Mouse (Mus musculus) cortical plate, adult 2 months (tissue): ENCODE results near the gene Cables2. TPM values are rescaled to one million over a fixed set of nuclear protein-coding genes. Genes with fewer than 3 reads are reported as not detected.

Experiments
- H3K27ac ChIP-seq: fragments of 200-500 bp; 2 replicates; pipeline ENCODE4 v1.5.1; 2012; ENCODE audit warnings: low read length, control low read depth, inconsistent platforms; ENCODE audit not compliant: insufficient read depth
- H3K4me1 ChIP-seq: fragments of 200-500 bp; 2 replicates; pipeline ENCODE4 v1.6.1; 2011; ENCODE audit warnings: low read length; ENCODE audit not compliant: control insufficient read depth, insufficient read depth
- H3K4me3 ChIP-seq: fragments of 200-500 bp; 2 replicates; pipeline ENCODE4 v1.5.1; 2011; ENCODE audit warnings: mild to moderate bottlenecking, low read length, control low read depth; ENCODE audit not compliant: insufficient read depth
- CTCF ChIP-seq: fragments of 200-500 bp; IDR thresholded peaks from 2 replicates; pipeline ENCODE4 v1.5.1; 2011; ENCODE audit warnings: mild to moderate bottlenecking, control low read depth, low read length; ENCODE audit not compliant: insufficient read depth; ENCODE audit errors: extremely low read depth
- POLR2A ChIP-seq: fragments of 200-500 bp; IDR thresholded peaks from 2 replicates; pipeline ENCODE4 v1.6.1; 2011; ENCODE audit warnings: mild to moderate bottlenecking, low read length, control low read depth; ENCODE audit not compliant: insufficient read depth; ENCODE audit errors: extremely low read depth
- polyA plus RNA-seq: library from polyadenylated mRNA; depleted of rRNA; stranded (reverse); fragments of >200 nt; gene quantifications from 2 replicates; pipeline ENCODE4 v1.2.3, GENCODE M21; 2012

The Cables2 gene
- polyA plus RNA-seq, 1 experiment, result 35.7 TPM

GRCm38 (mm10) chr2:180219145-180219943 is 54.0 kb downstream of the Cables2 start:
- Histone ChIP-seq H3K27ac (peak overlapping the region; percentile 63), H3K4me1 (peaks cover 7% of the 10 kb centered on the region; the same call in 1 of the 2 replicates), H3K4me3 (no peak overlapping the region)
- TF ChIP-seq POLR2A (no peak), CTCF (no peak)

GRCm38 (mm10) chr2:180218677-180219076 is 54.6 kb downstream of the Cables2 start:
- H3K27ac ChIP-seq, result peak overlapping the region; percentile 63
- no peak overlapping the region for H3K4me3 ChIP-seq
- peaks cover 7% of the 10 kb centered on the region; the same call in 1 of the 2 replicates for H3K4me1 ChIP-seq
- no peak for TF ChIP-seq POLR2A

GRCm38 (mm10) chr2:180218241-180218640 is 55.1 kb downstream of the Cables2 start:
- peaks cover 7% of the 10 kb centered on the region; the same call in 1 of the 2 replicates for H3K4me1 ChIP-seq
- H3K27ac ChIP-seq, result 0 out of 2 replicates have a peak overlapping the region, but pooled peaks have one; percentile 7
- TF ChIP-seq CTCF, result no peak
- no peak for TF ChIP-seq POLR2A
- H3K4me3 ChIP-seq, result no peak overlapping the region

- Histone ChIP-seq H3K4me3 (no peak overlapping the region), H3K27ac (0 out of 2 replicates have a peak overlapping the region, but pooled peaks have one; percentile 7), H3K4me1 (peaks cover 7% of the 10 kb centered on the region; the same call in 1 of the 2 replicates)
- TF ChIP-seq POLR2A (no peak), CTCF (no peak)
These were observed 55.7 kb downstream of the Cables2 start for GRCm38 (mm10) chr2:180217587-180217986.

GRCm38 (mm10) chr2:180216921-180217320 is 56.4 kb downstream of the Cables2 start:
- Histone ChIP-seq H3K27ac (no peak overlapping the region), H3K4me1 (peaks cover 7% of the 10 kb centered on the region; the same call in 1 of the 2 replicates), H3K4me3 (no peak overlapping the region)
- TF ChIP-seq CTCF (no peak), POLR2A (no peak)

GRCm38 (mm10) chr2:180215951-180216350 is 57.3 kb downstream of the Cables2 start:
- no peak overlapping the region for H3K27ac ChIP-seq
- no peak overlapping the region for H3K4me3 ChIP-seq
- TF ChIP-seq CTCF (no peak), POLR2A (no peak)
- H3K4me1 ChIP-seq, result peaks cover 7% of the 10 kb centered on the region; the same call in 1 of the 2 replicates

GRCm38 (mm10) chr2:180215011-180215461 is 58.3 kb downstream of the Cables2 start:
- no peak for TF ChIP-seq CTCF
- TF ChIP-seq POLR2A, result no peak
- no peak overlapping the region for H3K27ac ChIP-seq
- H3K4me1 ChIP-seq, result peaks cover 7% of the 10 kb centered on the region; the same call in 1 of the 2 replicates
- no peak overlapping the region for H3K4me3 ChIP-seq

- Histone ChIP-seq H3K27ac (no peak overlapping the region; the same call in 1 of the 2 replicates), H3K4me3 (no peak overlapping the region), H3K4me1 (peaks cover 7% of the 10 kb centered on the region; the same call in 1 of the 2 replicates)
- TF ChIP-seq POLR2A (no peak), CTCF (no peak)
These were observed 58.8 kb downstream of the Cables2 start for GRCm38 (mm10) chr2:180214352-180214978.

GRCm38 (mm10) chr2:180212255-180212654 is 61.0 kb downstream of the Cables2 start:
- H3K4me1 ChIP-seq, result peaks cover 3% of the 10 kb centered on the region; the same call in 1 of the 2 replicates
- H3K4me3 ChIP-seq, result no peak overlapping the region
- TF ChIP-seq POLR2A, result no peak
- no peak for TF ChIP-seq CTCF
- no peak overlapping the region for H3K27ac ChIP-seq
